Mouse (Mus musculus) small intestine, adult 2 months (tissue): Measurements from ENCODE around the gene Amz2. TPM values are rescaled to one million over a fixed set of nuclear protein-coding genes. Genes with fewer than 3 reads are reported as not detected.

Experiments
- H3K27ac ChIP-seq: fragments of 200-500 bp; 2 replicates; pipeline ENCODE4 v1.5.1; 2012; ENCODE audit warnings: low read depth, low read length, control low read depth, inconsistent platforms; ENCODE audit not compliant: insufficient read depth
- H3K27me3 ChIP-seq: fragments of 200-500 bp; 2 replicates; pipeline ENCODE4 v1.6.1; 2012; ENCODE audit warnings: mild to moderate bottlenecking, moderate library complexity, low read length, inconsistent platforms; ENCODE audit not compliant: control insufficient read depth, insufficient read depth
- H3K36me3 ChIP-seq: fragments of 200-500 bp; 2 replicates; pipeline ENCODE4 v1.6.1; 2012; ENCODE audit warnings: mild to moderate bottlenecking, low read length, control low read depth, inconsistent platforms; ENCODE audit not compliant: control insufficient read depth, insufficient read depth
- H3K4me1 ChIP-seq: fragments of 200-500 bp; 2 replicates; pipeline ENCODE4 v1.6.1; 2012; ENCODE audit warnings: low read length, inconsistent platforms, mixed read lengths; ENCODE audit not compliant: control insufficient read depth, insufficient read depth, insufficient read length
- H3K4me3 ChIP-seq: fragments of 200-500 bp; 2 replicates; pipeline ENCODE4 v1.5.1; 2012; ENCODE audit warnings: low read depth, mild to moderate bottlenecking, control low read depth, inconsistent platforms, low read length, moderate library complexity
- CTCF ChIP-seq: fragments of 200-500 bp; IDR thresholded peaks from 2 replicates; pipeline ENCODE4 v1.5.1; 2012; ENCODE audit warnings: low read depth, mild to moderate bottlenecking, control low read depth, inconsistent platforms, low read length, moderate library complexity, mixed read lengths; ENCODE audit not compliant: insufficient replicate concordance, insufficient read length; ENCODE audit errors: extremely low read depth
- POLR2A ChIP-seq: fragments of 200-500 bp; IDR thresholded peaks from 2 replicates; pipeline ENCODE4 v1.6.1; 2012; ENCODE audit warnings: low read depth, mild to moderate bottlenecking, control low read depth, inconsistent platforms, low read length, moderate library complexity
- WGBS: fragments of 180-500 bp; shearing (Covaris S2); methylation state at CpG from one replicate; pipeline ENCODE4 v1.1.7; 2018; 5-methylcytosine and 5-hydroxymethylcytosine counted together
- polyA plus RNA-seq: library from polyadenylated mRNA; depleted of rRNA; stranded (reverse); fragments of >200 nt; gene quantifications from 2 replicates; pipeline ENCODE4 v1.2.3, GENCODE M21; 2012; rRNA removed

The Amz2 gene
- polyA plus RNA-seq: 4.2 and 10.5 TPM in 2 replicates

DNA sequence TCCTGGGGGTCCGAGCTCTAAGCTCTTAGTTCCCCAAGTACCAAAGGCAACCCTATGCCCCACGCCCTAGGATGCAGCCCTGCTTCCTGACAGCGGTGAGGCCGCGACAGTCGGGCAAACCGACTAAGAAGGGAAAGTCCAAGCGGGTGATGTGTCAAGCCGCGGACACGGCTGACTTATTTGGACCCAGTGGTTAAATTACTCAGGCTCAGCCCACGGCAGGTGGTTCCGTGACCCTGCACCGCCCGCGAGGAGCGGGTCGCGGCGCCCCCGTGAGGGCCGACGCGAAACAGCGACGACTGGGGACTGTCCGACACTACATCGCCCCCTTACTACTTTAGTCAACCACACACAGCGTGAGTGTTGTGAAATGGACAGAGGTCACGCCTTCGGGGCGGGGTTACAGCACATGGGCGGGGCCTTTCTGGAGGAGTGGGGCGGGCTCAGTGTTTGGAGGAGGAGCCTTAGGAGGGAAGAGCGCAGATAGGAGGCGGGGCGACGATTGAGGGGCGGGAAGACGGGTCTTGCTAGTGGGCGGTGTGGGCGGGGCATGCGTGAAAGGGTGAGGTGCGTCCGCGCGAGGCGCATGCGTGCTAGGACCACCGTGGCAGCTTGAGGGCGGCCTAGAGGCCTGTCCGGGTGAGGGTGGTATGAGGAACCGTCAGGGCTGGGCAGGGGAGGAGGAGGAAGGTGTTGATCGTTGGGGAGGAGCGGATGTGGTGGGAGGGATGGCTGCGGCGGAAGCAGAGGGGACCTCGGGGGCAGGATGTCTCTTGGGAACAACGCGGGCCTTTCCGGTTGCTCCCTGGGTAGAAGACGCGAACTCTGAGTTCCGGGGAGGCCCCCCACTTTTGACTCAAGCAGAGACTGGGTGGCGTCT lies at the start of gene Amz2:
Amz2 (plus strand) TSS at position 555 of the 880 bp plus-strand sequence.
- TF ChIP-seq POLR2A (peak; percentile 38), CTCF (peak; percentile 90)
- H3K27ac ChIP-seq: peak within 1 kb of the TSS; percentile 53
- no peaks in the 10 kb centered on the region for H3K27me3 ChIP-seq
- H3K36me3 ChIP-seq: peaks cover 6% of the 10 kb centered on the region
- peak within 1 kb of the TSS; percentile 68 for H3K4me3 ChIP-seq
- H3K4me1 ChIP-seq: peaks cover 3% of the 10 kb centered on the region
- WGBS: under 1% methylated on average over 65 of the region's 65 CpGs

DNA sequence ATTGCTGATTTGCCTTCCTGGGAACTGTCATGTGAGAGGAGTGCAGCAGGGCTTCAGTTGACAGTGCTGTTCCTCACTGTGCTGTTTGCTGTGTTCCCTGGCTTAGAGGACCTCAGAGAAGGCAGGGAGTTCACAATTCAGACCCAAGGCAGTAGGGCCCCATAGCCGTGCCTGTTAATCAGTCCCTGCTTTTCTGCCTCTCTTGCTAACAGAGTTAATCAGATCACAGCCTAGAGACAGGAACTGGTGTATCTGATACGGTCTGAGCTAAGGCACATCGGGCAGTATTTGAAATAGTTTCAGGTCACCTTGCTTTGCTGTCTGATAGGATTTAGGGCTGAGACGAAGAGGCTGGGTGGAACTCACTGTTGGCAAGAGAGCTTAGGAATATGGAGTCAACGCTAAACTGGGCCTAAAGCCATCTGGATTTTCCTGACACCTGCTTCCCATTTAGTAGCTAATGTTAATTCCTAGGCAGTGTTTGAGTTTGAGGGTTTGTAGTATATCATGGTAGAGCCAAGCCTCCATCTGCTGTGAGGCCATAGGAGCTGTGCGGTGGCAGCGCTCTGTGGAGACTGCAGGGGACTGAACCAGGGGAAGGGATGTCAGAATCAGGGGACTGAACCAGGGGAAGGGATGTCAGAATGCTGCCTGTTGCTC lies 49.1 kb upstream of the Amz2 start:
- Histone ChIP-seq H3K27ac (no peak overlapping the region), H3K4me1 (peaks cover 31% of the 10 kb centered on the region), H3K4me3 (no peak overlapping the region), H3K27me3 (no peaks in the 10 kb centered on the region), H3K36me3 (peaks cover 12% of the 10 kb centered on the region; the same call in 1 of the 2 replicates)
- WGBS: 34% methylated on average over 7 of the region's 7 CpGs
- TF ChIP-seq CTCF (no peak), POLR2A (no peak)

DNA sequence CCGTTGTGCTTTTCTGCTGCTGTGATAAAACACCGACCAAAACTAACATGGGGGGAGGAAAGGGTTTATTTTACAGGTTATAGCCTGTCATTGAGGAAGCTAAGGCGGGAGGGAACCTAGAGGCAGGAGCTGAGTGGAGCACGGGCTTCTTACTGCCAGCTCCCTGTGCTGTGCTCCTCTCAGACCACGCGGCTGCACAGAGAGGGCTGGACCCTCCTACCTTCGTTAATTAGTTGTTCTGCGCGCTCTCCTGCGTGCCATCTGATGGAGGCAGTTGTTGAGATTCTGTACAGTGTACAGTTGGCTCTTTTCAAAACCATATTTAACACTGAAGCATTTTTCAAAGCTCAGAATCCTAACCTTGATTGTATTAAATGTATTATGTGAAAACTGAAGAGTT lies 48.3 kb upstream of the Amz2 start:
- Histone ChIP-seq H3K4me3 (no peak overlapping the region), H3K4me1 (peaks cover 31% of the 10 kb centered on the region), H3K27ac (no peak overlapping the region), H3K36me3 (peaks cover 8% of the 10 kb centered on the region; the same call in 1 of the 2 replicates), H3K27me3 (no peaks in the 10 kb centered on the region)
- 41% methylated on average over 10 of the region's 10 CpGs for WGBS
- TF ChIP-seq CTCF (no peak), POLR2A (no peak)

DNA sequence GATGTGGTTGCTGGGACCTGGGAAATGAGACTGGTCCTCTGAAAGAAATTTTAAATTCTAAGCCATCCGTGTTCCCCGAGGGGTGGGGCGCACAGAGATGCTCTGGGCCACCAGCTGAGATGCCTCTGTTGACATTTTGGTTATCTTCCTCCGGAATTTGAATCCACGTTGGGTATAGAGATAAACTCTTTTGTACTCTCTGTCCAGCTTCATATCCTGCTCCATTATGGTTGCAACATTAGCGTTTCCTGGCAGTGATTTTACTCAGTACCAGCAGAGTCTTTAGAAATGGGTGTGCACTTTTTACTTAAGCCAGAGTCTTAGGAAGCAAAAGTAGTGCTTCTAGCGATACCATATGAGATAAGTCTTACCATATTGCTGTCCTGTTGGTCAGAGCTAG lies 47.7 kb upstream of the Amz2 start:
- Histone ChIP-seq H3K4me1 (peaks cover 31% of the 10 kb centered on the region), H3K36me3 (peaks cover 8% of the 10 kb centered on the region; the same call in 1 of the 2 replicates), H3K4me3 (no peak overlapping the region), H3K27me3 (no peaks in the 10 kb centered on the region), H3K27ac (no peak overlapping the region)
- 48% methylated on average over 7 of the region's 7 CpGs for WGBS
- TF ChIP-seq POLR2A (no peak), CTCF (no peak)

DNA sequence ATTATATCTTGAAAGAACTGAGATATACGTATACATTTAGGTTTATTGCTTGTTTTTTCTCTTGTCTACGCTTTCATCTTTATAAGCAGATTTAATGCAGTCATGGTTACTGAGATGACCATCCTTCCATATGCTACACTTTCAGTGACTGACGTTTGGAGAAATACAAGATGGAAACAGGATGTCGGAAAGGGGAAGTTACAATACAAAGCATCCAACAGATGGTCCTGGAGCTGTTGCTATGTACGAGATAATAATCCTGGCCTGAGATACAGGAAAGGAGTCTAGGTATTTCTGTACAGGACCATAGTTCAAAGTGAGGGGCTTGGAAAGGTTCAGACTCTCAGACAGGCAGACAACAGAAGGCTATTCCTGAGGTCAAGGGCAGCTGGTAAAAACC lies 45.1 kb upstream of the Amz2 start:
- Histone ChIP-seq H3K36me3 (peaks cover 4% of the 10 kb centered on the region; the same call in 1 of the 2 replicates), H3K4me3 (no peak overlapping the region), H3K4me1 (peaks cover 23% of the 10 kb centered on the region), H3K27ac (no peak overlapping the region), H3K27me3 (no peaks in the 10 kb centered on the region)
- TF ChIP-seq CTCF (no peak), POLR2A (no peak)
- WGBS: 66% methylated on average over 5 of the region's 5 CpGs

DNA sequence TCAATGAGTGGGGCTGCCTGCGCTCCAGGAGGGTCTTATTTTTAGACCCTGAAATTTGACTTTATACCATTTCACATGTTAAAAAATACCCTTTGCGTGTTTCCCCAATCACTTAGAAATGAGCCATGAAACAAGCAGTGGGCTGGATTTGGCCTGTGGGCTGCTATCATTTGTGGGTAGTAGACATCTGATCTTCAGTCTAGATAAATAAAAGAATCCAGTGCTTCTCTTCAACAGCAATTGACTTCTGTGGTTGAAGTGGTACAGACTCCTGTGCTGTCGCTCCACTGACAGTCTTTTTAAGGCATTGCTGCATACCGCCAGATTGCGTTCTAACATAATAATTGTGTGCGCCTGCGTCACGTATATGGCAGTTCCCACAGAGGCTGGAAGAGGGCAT lies 40.5 kb upstream of the Amz2 start:
- Histone ChIP-seq H3K27ac (no peak overlapping the region), H3K4me1 (peaks cover 5% of the 10 kb centered on the region), H3K27me3 (no peaks in the 10 kb centered on the region), H3K36me3 (peaks cover 6% of the 10 kb centered on the region; the same call in 1 of the 2 replicates), H3K4me3 (no peak overlapping the region)
- 91% methylated on average over 8 of the region's 8 CpGs for WGBS
- TF ChIP-seq CTCF (no peak), POLR2A (no peak)

DNA sequence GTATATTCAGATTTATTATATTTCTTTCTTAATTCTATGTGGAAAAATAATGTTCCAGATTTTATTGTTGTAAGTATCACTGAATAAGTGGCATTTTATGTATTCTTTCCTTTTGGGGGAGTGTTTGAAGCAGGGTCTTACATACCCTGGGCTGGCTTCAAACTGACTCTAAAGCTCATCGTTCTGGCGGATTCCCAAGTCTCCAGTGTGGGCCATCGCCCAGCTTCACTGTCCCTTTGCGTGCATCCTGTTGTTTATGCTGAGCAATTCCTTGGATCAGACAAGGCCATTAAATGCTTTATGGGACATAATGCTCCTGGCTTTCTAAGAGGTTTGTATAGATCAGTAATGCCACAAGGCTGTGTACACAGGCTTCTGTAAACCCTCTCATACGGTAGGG lies 36.7 kb upstream of the Amz2 start:
- Histone ChIP-seq H3K27ac (no peak overlapping the region), H3K36me3 (peaks cover 19% of the 10 kb centered on the region), H3K4me3 (no peak overlapping the region), H3K27me3 (no peaks in the 10 kb centered on the region), H3K4me1 (peaks cover 2% of the 10 kb centered on the region)
- TF ChIP-seq POLR2A (no peak), CTCF (no peak)
- WGBS: 75% methylated on average over 5 of the region's 5 CpGs
